Mouse (Mus musculus) small intestine, adult 2 months (tissue): ENCODE data around the gene Stk32c. TPM values are rescaled to one million over a fixed set of nuclear protein-coding genes. Genes with fewer than 3 reads are reported as not detected.

Experiments used
- H3K27ac ChIP-seq: fragments of 200-500 bp; 2 replicates; pipeline ENCODE4 v1.5.1; 2012; ENCODE audit warnings: low read depth, low read length, control low read depth, inconsistent platforms; ENCODE audit not compliant: insufficient read depth
- H3K27me3 ChIP-seq: fragments of 200-500 bp; 2 replicates; pipeline ENCODE4 v1.6.1; 2012; ENCODE audit warnings: mild to moderate bottlenecking, moderate library complexity, low read length, inconsistent platforms; ENCODE audit not compliant: control insufficient read depth, insufficient read depth
- H3K36me3 ChIP-seq: fragments of 200-500 bp; 2 replicates; pipeline ENCODE4 v1.6.1; 2012; ENCODE audit warnings: mild to moderate bottlenecking, low read length, control low read depth, inconsistent platforms; ENCODE audit not compliant: control insufficient read depth, insufficient read depth
- H3K4me1 ChIP-seq: fragments of 200-500 bp; 2 replicates; pipeline ENCODE4 v1.6.1; 2012; ENCODE audit warnings: low read length, inconsistent platforms, mixed read lengths; ENCODE audit not compliant: control insufficient read depth, insufficient read depth, insufficient read length
- H3K4me3 ChIP-seq: fragments of 200-500 bp; 2 replicates; pipeline ENCODE4 v1.5.1; 2012; ENCODE audit warnings: low read depth, mild to moderate bottlenecking, control low read depth, inconsistent platforms, low read length, moderate library complexity
- CTCF ChIP-seq: fragments of 200-500 bp; IDR thresholded peaks from 2 replicates; pipeline ENCODE4 v1.5.1; 2012; ENCODE audit warnings: low read depth, mild to moderate bottlenecking, control low read depth, inconsistent platforms, low read length, moderate library complexity, mixed read lengths; ENCODE audit not compliant: insufficient replicate concordance, insufficient read length; ENCODE audit errors: extremely low read depth
- POLR2A ChIP-seq: fragments of 200-500 bp; IDR thresholded peaks from 2 replicates; pipeline ENCODE4 v1.6.1; 2012; ENCODE audit warnings: low read depth, mild to moderate bottlenecking, control low read depth, inconsistent platforms, low read length, moderate library complexity
- WGBS: fragments of 180-500 bp; shearing (Covaris S2); methylation state at CpG from one replicate; pipeline ENCODE4 v1.1.7; 2018; 5-methylcytosine and 5-hydroxymethylcytosine counted together
- polyA plus RNA-seq: library from polyadenylated mRNA; depleted of rRNA; stranded (reverse); fragments of >200 nt; gene quantifications from 2 replicates; pipeline ENCODE4 v1.2.3, GENCODE M21; 2012

Gene Stk32c
- polyA plus RNA-seq, 1 experiment: 7.7 TPM

- TF ChIP-seq CTCF: no peak
- no peak for TF ChIP-seq POLR2A
- no peaks in the 10 kb centered on the region for H3K36me3 ChIP-seq
- no peaks in the 10 kb centered on the region for H3K27me3 ChIP-seq
- WGBS: 84% methylated on average over 7 of the region's 7 CpGs
- peaks cover 6% of the 10 kb centered on the region; the same call in 1 of the 2 replicates for H3K4me1 ChIP-seq
- H3K27ac ChIP-seq: no peak overlapping the region
- no peak overlapping the region for H3K4me3 ChIP-seq
These were observed 13.3 kb upstream of the Stk32c start for GRCm38 (mm10) chr7:139226416-139226815.

- Histone ChIP-seq H3K27ac (peak overlapping the region; percentile 32), H3K27me3 (no peaks in the 10 kb centered on the region), H3K4me1 (peaks cover 6% of the 10 kb centered on the region; the same call in 1 of the 2 replicates), H3K4me3 (no peak overlapping the region), H3K36me3 (no peaks in the 10 kb centered on the region)
- WGBS: 58% methylated on average over 8 of the region's 8 CpGs
- no peak for TF ChIP-seq CTCF
- no peak for TF ChIP-seq POLR2A
These were observed 11.6 kb upstream of the Stk32c start for GRCm38 (mm10) chr7:139224725-139225124.

- H3K4me3 ChIP-seq: no peak overlapping the region
- H3K27ac ChIP-seq: no peak overlapping the region
- H3K4me1 ChIP-seq: peaks cover 6% of the 10 kb centered on the region; the same call in 1 of the 2 replicates
- TF ChIP-seq POLR2A (no peak), CTCF (no peak)
- H3K36me3 ChIP-seq: no peaks in the 10 kb centered on the region
- 70% methylated on average over 1 of the region's 1 CpGs for WGBS
- no peaks in the 10 kb centered on the region for H3K27me3 ChIP-seq
These were observed 11.0 kb upstream of the Stk32c start for GRCm38 (mm10) chr7:139224070-139224469.

- H3K36me3 ChIP-seq: no peaks in the 10 kb centered on the region
- H3K4me1 ChIP-seq: peaks cover 6% of the 10 kb centered on the region; the same call in 1 of the 2 replicates
- TF ChIP-seq CTCF (no peak), POLR2A (no peak)
- H3K27ac ChIP-seq: no peak overlapping the region
- no peak overlapping the region for H3K4me3 ChIP-seq
- WGBS: 76% methylated on average over 4 of the region's 4 CpGs
- H3K27me3 ChIP-seq: no peaks in the 10 kb centered on the region
These were observed 9.2 kb upstream of the Stk32c start for GRCm38 (mm10) chr7:139222341-139222740.

- Histone ChIP-seq H3K27ac (no peak overlapping the region), H3K36me3 (no peaks in the 10 kb centered on the region), H3K4me1 (peaks cover 6% of the 10 kb centered on the region; the same call in 1 of the 2 replicates), H3K4me3 (no peak overlapping the region), H3K27me3 (no peaks in the 10 kb centered on the region)
- no peak for TF ChIP-seq POLR2A
- no peak for TF ChIP-seq CTCF
- 92% methylated on average over 2 of the region's 2 CpGs for WGBS
These were observed 8.7 kb upstream of the Stk32c start for GRCm38 (mm10) chr7:139221856-139222255.

GRCm38 (mm10) chr7:139221072-139221471 lies 8.0 kb upstream of the Stk32c start:
- WGBS: 81% methylated on average over 5 of the region's 5 CpGs
- no peak overlapping the region for H3K4me3 ChIP-seq
- H3K36me3 ChIP-seq: no peaks in the 10 kb centered on the region
- H3K4me1 ChIP-seq: peaks cover 6% of the 10 kb centered on the region; the same call in 1 of the 2 replicates
- TF ChIP-seq POLR2A: no peak
- TF ChIP-seq CTCF: no peak
- no peaks in the 10 kb centered on the region for H3K27me3 ChIP-seq
- no peak overlapping the region for H3K27ac ChIP-seq

GRCm38 (mm10) chr7:139220303-139220702 lies 7.2 kb upstream of the Stk32c start:
- TF ChIP-seq POLR2A: no peak
- TF ChIP-seq CTCF: no peak
- WGBS: 30% methylated on average over 2 of the region's 2 CpGs
- Histone ChIP-seq H3K27ac (no peak overlapping the region), H3K27me3 (no peaks in the 10 kb centered on the region), H3K36me3 (no peaks in the 10 kb centered on the region), H3K4me1 (peaks cover 6% of the 10 kb centered on the region; the same call in 1 of the 2 replicates), H3K4me3 (no peak overlapping the region)

GRCm38 (mm10) chr7:139219486-139219885 lies 6.4 kb upstream of the Stk32c start:
- no peak for TF ChIP-seq POLR2A
- no peak for TF ChIP-seq CTCF
- no peak overlapping the region for H3K27ac ChIP-seq

More at GRCm38 (mm10) chr7:139219486-139219885, 6.4 kb upstream of the Stk32c start:
- H3K4me1 ChIP-seq: peaks cover 4% of the 10 kb centered on the region; the same call in 1 of the 2 replicates
- H3K4me3 ChIP-seq: no peak overlapping the region
- WGBS: 79% methylated on average over 5 of the region's 5 CpGs
- H3K36me3 ChIP-seq: no peaks in the 10 kb centered on the region
- H3K27me3 ChIP-seq: no peaks in the 10 kb centered on the region
